Mouse (Mus musculus) cortical plate, adult 2 months (tissue): ENCODE data around the gene Cav3. TPM values are rescaled to one million over a fixed set of nuclear protein-coding genes. Genes with fewer than 3 reads are reported as not detected.

Source experiments
- H3K27ac ChIP-seq: fragments of 200-500 bp; 2 replicates; pipeline ENCODE4 v1.5.1; 2012; ENCODE audit warnings: low read length, control low read depth, inconsistent platforms; ENCODE audit not compliant: insufficient read depth
- H3K4me1 ChIP-seq: fragments of 200-500 bp; 2 replicates; pipeline ENCODE4 v1.6.1; 2011; ENCODE audit warnings: low read length; ENCODE audit not compliant: control insufficient read depth, insufficient read depth
- H3K4me3 ChIP-seq: fragments of 200-500 bp; 2 replicates; pipeline ENCODE4 v1.5.1; 2011; ENCODE audit warnings: mild to moderate bottlenecking, low read length, control low read depth; ENCODE audit not compliant: insufficient read depth
- CTCF ChIP-seq: fragments of 200-500 bp; IDR thresholded peaks from 2 replicates; pipeline ENCODE4 v1.5.1; 2011; ENCODE audit warnings: mild to moderate bottlenecking, control low read depth, low read length; ENCODE audit not compliant: insufficient read depth; ENCODE audit errors: extremely low read depth
- POLR2A ChIP-seq: fragments of 200-500 bp; IDR thresholded peaks from 2 replicates; pipeline ENCODE4 v1.6.1; 2011; ENCODE audit warnings: mild to moderate bottlenecking, low read length, control low read depth; ENCODE audit not compliant: insufficient read depth; ENCODE audit errors: extremely low read depth
- polyA plus RNA-seq: library from polyadenylated mRNA; depleted of rRNA; stranded (reverse); fragments of >200 nt; gene quantifications from 2 replicates; pipeline ENCODE4 v1.2.3, GENCODE M21; 2012

Gene Cav3
- polyA plus RNA-seq, 1 experiment: 0.25 TPM

GRCm38 (mm10) chr6:112471644-112472043 is 12.3 kb downstream of the Cav3 start:
- Histone ChIP-seq H3K4me1 (no peaks in the 10 kb centered on the region), H3K27ac (no peak overlapping the region), H3K4me3 (no peak overlapping the region)
- no peak for TF ChIP-seq POLR2A
- no peak for TF ChIP-seq CTCF

GRCm38 (mm10) chr6:112479861-112480260 is 20.6 kb downstream of the Cav3 start:
- Histone ChIP-seq H3K4me1 (no peaks in the 10 kb centered on the region), H3K4me3 (no peak overlapping the region), H3K27ac (no peak overlapping the region)
- TF ChIP-seq CTCF: no peak
- TF ChIP-seq POLR2A: no peak

- no peaks in the 10 kb centered on the region for H3K4me1 ChIP-seq
- H3K27ac ChIP-seq: no peak overlapping the region
- H3K4me3 ChIP-seq: no peak overlapping the region
- TF ChIP-seq CTCF (peak; percentile 58), POLR2A (no peak)
Observed at GRCm38 (mm10) chr6:112484316-112484715, 25.0 kb downstream of the Cav3 start.

GRCm38 (mm10) chr6:112487993-112488392 is 28.7 kb downstream of the Cav3 start:
- Histone ChIP-seq H3K4me1 (no peaks in the 10 kb centered on the region), H3K4me3 (no peak overlapping the region), H3K27ac (no peak overlapping the region)
- no peak for TF ChIP-seq POLR2A
- TF ChIP-seq CTCF: no peak

- H3K4me3 ChIP-seq: peak overlapping the region; percentile 25
- TF ChIP-seq POLR2A (no peak), CTCF (no peak)
- no peaks in the 10 kb centered on the region for H3K4me1 ChIP-seq
- H3K27ac ChIP-seq: no peak overlapping the region
Observed at GRCm38 (mm10) chr6:112488821-112489180, 29.5 kb downstream of the Cav3 start.

- TF ChIP-seq POLR2A (no peak), CTCF (no peak)
- H3K4me3 ChIP-seq: peak overlapping the region; percentile 25
- no peaks in the 10 kb centered on the region for H3K4me1 ChIP-seq
- H3K27ac ChIP-seq: no peak overlapping the region
Observed at GRCm38 (mm10) chr6:112489181-112489909, 30.0 kb downstream of the Cav3 start.

GRCm38 (mm10) chr6:112489910-112490559 is 30.7 kb downstream of the Cav3 start, which contains the start of gene Oxtr:
Oxtr (minus strand) TSS chr6:112489943.
- no peak within 1 kb of the TSS for H3K27ac ChIP-seq
- H3K4me1 ChIP-seq: no peaks in the 10 kb centered on the region
- no peak for TF ChIP-seq CTCF
- no peak for TF ChIP-seq POLR2A
- H3K4me3 ChIP-seq: peak within 1 kb of the TSS; percentile 25

GRCm38 (mm10) chr6:112490625-112491242 is 31.4 kb downstream of the Cav3 start:
- H3K4me3 ChIP-seq: peak overlapping the region; percentile 21
- H3K4me1 ChIP-seq: no peaks in the 10 kb centered on the region
- TF ChIP-seq CTCF (peak; percentile 74), POLR2A (no peak)
- H3K27ac ChIP-seq: no peak overlapping the region

GRCm38 (mm10) chr6:112491521-112491920 is 32.2 kb downstream of the Cav3 start:
- TF ChIP-seq CTCF (no peak), POLR2A (no peak)
- no peak overlapping the region for H3K27ac ChIP-seq
- H3K4me1 ChIP-seq: no peaks in the 10 kb centered on the region
- H3K4me3 ChIP-seq: no peak overlapping the region

GRCm38 (mm10) chr6:112492656-112493055 is 33.4 kb downstream of the Cav3 start:
- Histone ChIP-seq H3K27ac (no peak overlapping the region), H3K4me1 (no peaks in the 10 kb centered on the region), H3K4me3 (no peak overlapping the region)
- TF ChIP-seq POLR2A: no peak
- no peak for TF ChIP-seq CTCF
